Mouse (Mus musculus): ENCODE data around the gene Cxcl13. TPM values are rescaled to one million over a fixed set of nuclear protein-coding genes. Genes with fewer than 3 reads are reported as not detected.

Gene Cxcl13
- 0.20 and 0.21 TPM in 2 replicates for polyA plus RNA-seq (2014; fragmentation: Nextera tagmentation; extraction: Ambion mirVana)

DNA sequence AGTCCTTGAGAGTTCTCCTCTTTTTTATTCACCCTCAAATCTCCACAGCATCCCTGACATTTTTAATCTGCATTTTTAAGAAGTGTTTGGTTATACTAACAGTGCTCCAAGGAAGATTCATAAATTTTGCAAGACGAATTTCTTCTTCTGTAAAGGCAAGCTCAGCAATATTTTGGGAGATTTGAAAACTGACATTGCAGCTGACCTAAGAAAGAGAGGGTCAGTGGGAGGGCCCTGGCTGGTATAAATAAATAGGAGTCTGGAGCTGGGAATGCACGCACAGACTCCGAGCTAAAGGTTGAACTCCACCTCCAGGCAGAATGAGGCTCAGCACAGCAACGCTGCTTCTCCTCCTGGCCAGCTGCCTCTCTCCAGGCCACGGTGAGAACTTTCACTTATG is at the start of gene Cxcl13:
Gene Cxcl13 (plus strand): TSS at position 301 of the 400 bp plus-strand sequence.
- no peak within 1 kb of the TSS for H3K4me2 ChIP-seq (replicated peaks; ENCODE audit: low read depth, low read length)
- no peaks in the 10 kb centered on the region for H3K9me3 ChIP-seq (ENCODE audit: control insufficient read depth, low read length)
- 58% methylated on average over 5 of the region's 5 CpGs for WGBS
- H3K27me3 ChIP-seq (ENCODE audit: control insufficient read depth, insufficient read depth, low read length) = no peaks in the 10 kb centered on the region
- no peak within 1 kb of the TSS for H3K9ac ChIP-seq (ENCODE audit: low read depth, low read length)
- no peak within 1 kb of the TSS for H3K27ac ChIP-seq (ENCODE audit: low read depth, low read length)
- H3K4me1 ChIP-seq (replicated peaks; ENCODE audit: control insufficient read depth, insufficient read depth, low read length) = no peaks in the 10 kb centered on the region
- H3K4me3 ChIP-seq (ENCODE audit: low read depth, low read length) = no peak within 1 kb of the TSS
- ATAC-seq (ENCODE audit: low FRiP score) (no peak), DNase-seq (ENCODE audit: low spot score) (no peak)
- H3K36me3 ChIP-seq (ENCODE audit: control insufficient read depth, insufficient read depth, low read length) = no peaks in the 10 kb centered on the region

DNA sequence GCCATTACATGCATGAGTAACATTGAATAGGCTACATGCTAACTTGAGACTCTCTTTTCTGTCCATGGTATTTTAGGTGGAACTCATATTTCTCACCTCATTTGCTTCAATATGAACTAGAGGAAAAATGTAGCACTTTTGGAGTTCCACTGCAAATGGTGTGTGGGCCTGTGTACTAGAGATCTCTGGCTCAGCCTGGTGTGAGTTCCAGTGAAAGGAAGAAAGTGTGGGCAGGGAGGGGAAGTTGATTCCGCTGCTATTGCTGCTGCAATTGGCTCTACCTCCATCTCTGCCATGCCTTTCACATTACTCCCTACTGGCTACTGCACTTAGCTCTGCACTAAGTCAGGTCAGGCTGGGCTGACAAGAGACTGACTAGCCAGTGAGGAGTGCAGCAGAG is 45.7 kb upstream of the Cxcl13 start:
- Histone ChIP-seq H3K4me2 (replicated peaks; ENCODE audit: low read depth, low read length) (no peak overlapping the region), H3K27ac (ENCODE audit: low read depth, low read length) (no peak overlapping the region), H3K36me3 (ENCODE audit: control insufficient read depth, insufficient read depth, low read length) (no peaks in the 10 kb centered on the region), H3K4me1 (replicated peaks; ENCODE audit: control insufficient read depth, insufficient read depth, low read length) (no peaks in the 10 kb centered on the region), H3K9ac (ENCODE audit: low read depth, low read length) (no peak overlapping the region), H3K4me3 (ENCODE audit: low read depth, low read length) (no peak overlapping the region), H3K9me3 (ENCODE audit: control insufficient read depth, low read length) (no peaks in the 10 kb centered on the region), H3K27me3 (ENCODE audit: control insufficient read depth, insufficient read depth, low read length) (no peaks in the 10 kb centered on the region)
- ATAC-seq (ENCODE audit: low FRiP score) (no peak), DNase-seq (ENCODE audit: low spot score) (no peak)
- WGBS = 77% methylated on average over 1 of the region's 1 CpGs

DNA sequence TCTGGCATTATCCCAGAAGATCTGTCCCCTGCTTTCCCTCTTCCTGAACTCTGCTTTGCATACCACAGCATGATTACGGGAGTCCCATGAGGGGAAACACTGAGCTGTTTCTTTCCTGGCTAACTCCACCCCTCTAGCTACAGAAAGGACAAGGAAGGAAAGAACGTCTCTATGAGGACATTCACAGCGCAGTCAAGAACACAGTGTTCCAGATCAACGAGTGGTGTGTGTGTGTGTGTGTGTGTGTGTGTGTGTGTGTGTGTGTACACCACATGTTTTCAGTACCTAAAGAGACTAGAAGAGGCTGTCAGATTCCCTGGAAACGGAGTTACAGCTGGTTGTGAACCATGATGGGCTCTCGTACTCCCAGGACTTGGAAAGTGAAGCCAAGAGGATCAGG is 38.3 kb upstream of the Cxcl13 start:
- H3K9ac ChIP-seq (ENCODE audit: low read depth, low read length) = no peak overlapping the region
- ATAC-seq (ENCODE audit: low FRiP score) (no peak), DNase-seq (ENCODE audit: low spot score) (no peak)
- no peak overlapping the region for H3K4me2 ChIP-seq (replicated peaks; ENCODE audit: low read depth, low read length)
- no peaks in the 10 kb centered on the region for H3K27me3 ChIP-seq (ENCODE audit: control insufficient read depth, insufficient read depth, low read length)
- no peaks in the 10 kb centered on the region for H3K9me3 ChIP-seq (ENCODE audit: control insufficient read depth, low read length)
- H3K4me1 ChIP-seq (replicated peaks; ENCODE audit: control insufficient read depth, insufficient read depth, low read length) = no peaks in the 10 kb centered on the region
- H3K27ac ChIP-seq (ENCODE audit: low read depth, low read length) = no peak overlapping the region
- 89% methylated on average over 6 of the region's 6 CpGs for WGBS
- H3K36me3 ChIP-seq (ENCODE audit: control insufficient read depth, insufficient read depth, low read length) = no peaks in the 10 kb centered on the region
- no peak overlapping the region for H3K4me3 ChIP-seq (ENCODE audit: low read depth, low read length)

DNA sequence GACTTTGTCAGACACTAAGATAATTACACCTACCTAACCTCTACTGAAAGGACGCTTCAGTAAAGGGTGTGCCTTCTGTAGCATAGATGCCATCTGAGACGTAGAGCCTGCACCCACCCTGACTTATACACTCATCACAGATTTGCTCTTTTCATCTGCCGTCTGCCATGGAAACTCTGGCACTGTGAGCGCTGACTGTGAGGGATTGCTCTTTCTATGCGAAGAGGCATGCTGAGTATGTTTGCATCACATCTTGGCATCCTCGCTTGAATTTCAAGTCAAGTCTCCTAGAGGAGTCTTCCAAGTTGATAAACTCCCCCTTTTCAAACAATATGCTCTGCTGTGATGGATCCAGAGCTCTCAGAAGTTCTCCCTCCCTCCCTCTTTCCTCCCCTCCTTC is 32.7 kb upstream of the Cxcl13 start:
- Histone ChIP-seq H3K9ac (ENCODE audit: low read depth, low read length) (no peak overlapping the region), H3K9me3 (ENCODE audit: control insufficient read depth, low read length) (no peaks in the 10 kb centered on the region), H3K27me3 (ENCODE audit: control insufficient read depth, insufficient read depth, low read length) (no peaks in the 10 kb centered on the region), H3K4me2 (replicated peaks; ENCODE audit: low read depth, low read length) (no peak overlapping the region), H3K36me3 (ENCODE audit: control insufficient read depth, insufficient read depth, low read length) (no peaks in the 10 kb centered on the region), H3K27ac (ENCODE audit: low read depth, low read length) (no peak overlapping the region), H3K4me3 (ENCODE audit: low read depth, low read length) (no peak overlapping the region), H3K4me1 (replicated peaks; ENCODE audit: control insufficient read depth, insufficient read depth, low read length) (no peaks in the 10 kb centered on the region)
- ATAC-seq (ENCODE audit: low FRiP score) (no peak), DNase-seq (ENCODE audit: low spot score) (no peak)
- 80% methylated on average over 6 of the region's 6 CpGs for WGBS

DNA sequence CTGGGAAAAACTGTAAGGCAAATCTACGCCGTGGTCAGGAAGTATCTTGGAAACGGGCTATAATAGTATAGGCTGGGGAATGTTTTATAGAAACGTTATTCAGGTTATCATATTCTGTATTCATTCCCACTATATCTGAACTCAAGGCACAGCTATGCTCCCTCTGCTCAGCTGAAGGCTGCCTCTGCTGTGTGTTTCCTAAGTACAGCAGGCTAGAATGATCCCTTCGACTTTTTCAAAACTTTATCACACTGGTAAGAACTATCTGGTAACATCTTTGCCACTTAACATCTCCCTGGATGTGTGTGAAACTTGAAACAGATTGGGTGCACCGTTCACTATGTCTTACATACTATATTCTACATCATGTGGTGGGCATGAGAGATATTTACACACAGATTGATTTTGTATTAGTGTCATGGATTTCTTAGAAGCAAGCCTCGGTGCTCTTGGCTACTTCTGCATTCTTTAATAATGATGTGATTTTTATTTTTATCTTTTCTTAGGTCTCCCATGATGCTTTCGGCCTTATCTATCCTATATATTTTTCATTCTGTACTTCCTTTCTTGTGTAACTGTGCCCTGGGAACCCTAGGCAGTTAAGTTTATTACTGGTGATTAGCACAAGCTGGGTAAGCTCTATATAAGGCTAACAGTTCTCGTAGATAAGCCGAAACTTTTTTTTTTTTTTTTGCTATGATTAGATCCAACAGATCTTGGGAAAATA is 31.4 kb upstream of the Cxcl13 start:
- DNase-seq (ENCODE audit: low spot score) = no peak
- ATAC-seq (ENCODE audit: low FRiP score) = no peak
- Histone ChIP-seq H3K36me3 (ENCODE audit: control insufficient read depth, insufficient read depth, low read length) (no peaks in the 10 kb centered on the region), H3K9me3 (ENCODE audit: control insufficient read depth, low read length) (no peaks in the 10 kb centered on the region), H3K4me2 (replicated peaks; ENCODE audit: low read depth, low read length) (no peak overlapping the region), H3K9ac (ENCODE audit: low read depth, low read length) (no peak overlapping the region), H3K27ac (ENCODE audit: low read depth, low read length) (no peak overlapping the region), H3K4me1 (replicated peaks; ENCODE audit: control insufficient read depth, insufficient read depth, low read length) (no peaks in the 10 kb centered on the region), H3K27me3 (ENCODE audit: control insufficient read depth, insufficient read depth, low read length) (no peaks in the 10 kb centered on the region), H3K4me3 (ENCODE audit: low read depth, low read length) (no peak overlapping the region)
- WGBS = 90% methylated on average over 10 of the region's 10 CpGs

DNA sequence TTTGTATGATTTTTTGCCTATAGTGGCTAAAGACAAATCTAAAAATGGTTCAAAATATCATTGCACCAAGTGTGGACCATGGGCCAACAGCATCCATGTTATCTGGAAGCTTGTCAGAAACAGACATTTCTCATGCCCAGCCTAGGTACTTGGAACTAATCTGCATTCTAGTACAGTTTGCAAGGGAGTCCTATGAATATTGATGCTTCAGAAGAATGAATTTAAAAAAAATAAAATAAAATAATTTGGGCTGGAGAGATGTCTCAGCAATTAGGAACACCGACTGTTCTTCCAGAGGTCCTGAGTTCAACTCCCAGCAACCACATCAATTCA is 30.9 kb upstream of the Cxcl13 start:
- H3K9ac ChIP-seq (ENCODE audit: low read depth, low read length) = no peak overlapping the region
- WGBS = 95% methylated on average over 1 of the region's 1 CpGs

DNA sequence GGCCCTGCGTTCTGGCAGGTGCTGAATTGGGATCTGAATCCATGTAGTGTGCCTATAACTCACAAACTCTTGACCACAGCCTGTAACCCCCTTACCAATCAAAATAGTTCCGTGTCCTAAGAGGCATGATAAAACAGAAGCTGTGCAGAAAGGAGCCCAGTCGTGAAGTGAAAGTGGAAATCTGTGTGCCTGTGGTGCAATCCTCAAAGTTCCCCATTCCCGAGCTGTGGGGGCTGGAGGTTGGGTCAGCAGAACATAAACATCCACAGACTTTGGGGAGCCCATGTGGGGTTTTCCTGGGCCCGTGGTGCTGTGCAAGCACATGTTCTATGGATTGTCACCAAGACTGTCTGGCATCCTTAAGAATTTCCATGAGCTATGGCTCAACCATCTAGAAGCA is 21.7 kb upstream of the Cxcl13 start:
- H3K27me3 ChIP-seq (ENCODE audit: control insufficient read depth, insufficient read depth, low read length) = no peaks in the 10 kb centered on the region
- DNase-seq (ENCODE audit: low spot score) = no peak
- no peak overlapping the region for H3K9ac ChIP-seq (ENCODE audit: low read depth, low read length)
- no peaks in the 10 kb centered on the region for H3K9me3 ChIP-seq (ENCODE audit: control insufficient read depth, low read length)
- 81% methylated on average over 5 of the region's 5 CpGs for WGBS
- H3K4me3 ChIP-seq (ENCODE audit: low read depth, low read length) = no peak overlapping the region
- no peaks in the 10 kb centered on the region for H3K4me1 ChIP-seq (replicated peaks; ENCODE audit: control insufficient read depth, insufficient read depth, low read length)
- no peak overlapping the region for H3K4me2 ChIP-seq (replicated peaks; ENCODE audit: low read depth, low read length)
- H3K27ac ChIP-seq (ENCODE audit: low read depth, low read length) = no peak overlapping the region
- no peaks in the 10 kb centered on the region for H3K36me3 ChIP-seq (ENCODE audit: control insufficient read depth, insufficient read depth, low read length)
- no peak for ATAC-seq (ENCODE audit: low FRiP score)

More for the DNA sequence above, 30.9 kb upstream of the Cxcl13 start:
- no peak overlapping the region for H3K4me3 ChIP-seq (ENCODE audit: low read depth, low read length)
- H3K4me1 ChIP-seq (replicated peaks; ENCODE audit: control insufficient read depth, insufficient read depth, low read length) = no peaks in the 10 kb centered on the region
- no peak overlapping the region for H3K27ac ChIP-seq (ENCODE audit: low read depth, low read length)
- H3K4me2 ChIP-seq (replicated peaks; ENCODE audit: low read depth, low read length) = no peak overlapping the region
- ATAC-seq (ENCODE audit: low FRiP score) (no peak), DNase-seq (ENCODE audit: low spot score) (no peak)
- H3K27me3 ChIP-seq (ENCODE audit: control insufficient read depth, insufficient read depth, low read length) = no peaks in the 10 kb centered on the region
- H3K36me3 ChIP-seq (ENCODE audit: control insufficient read depth, insufficient read depth, low read length) = no peaks in the 10 kb centered on the region
- H3K9me3 ChIP-seq (ENCODE audit: control insufficient read depth, low read length) = no peaks in the 10 kb centered on the region

DNA sequence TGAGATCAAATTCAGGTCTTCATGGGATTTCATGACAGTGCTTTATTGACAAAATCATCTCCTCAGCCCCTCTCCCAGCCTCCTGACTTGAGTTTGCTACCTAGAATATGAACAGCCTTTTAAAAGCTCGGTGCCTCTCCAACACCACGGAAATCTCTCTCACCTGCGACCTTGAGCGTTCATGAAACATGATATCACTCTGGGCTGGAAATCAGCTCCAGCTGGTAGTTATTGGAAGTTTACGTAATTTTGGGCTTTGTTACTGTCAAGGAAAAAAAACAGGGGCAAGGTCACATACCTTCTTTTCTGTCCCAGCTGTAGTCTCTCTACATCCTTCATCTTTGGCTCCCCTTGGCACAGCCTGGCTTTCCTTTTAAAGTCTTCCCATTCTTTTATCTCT is 20.7 kb upstream of the Cxcl13 start:
- H3K4me2 ChIP-seq (replicated peaks; ENCODE audit: low read depth, low read length) = no peak overlapping the region
- H3K27me3 ChIP-seq (ENCODE audit: control insufficient read depth, insufficient read depth, low read length) = no peaks in the 10 kb centered on the region
- H3K9ac ChIP-seq (ENCODE audit: low read depth, low read length) = no peak overlapping the region
- no peak for ATAC-seq (ENCODE audit: low FRiP score)
- H3K4me1 ChIP-seq (replicated peaks; ENCODE audit: control insufficient read depth, insufficient read depth, low read length) = no peaks in the 10 kb centered on the region
- no peaks in the 10 kb centered on the region for H3K9me3 ChIP-seq (ENCODE audit: control insufficient read depth, low read length)
- no peaks in the 10 kb centered on the region for H3K36me3 ChIP-seq (ENCODE audit: control insufficient read depth, insufficient read depth, low read length)
- 66% methylated on average over 5 of the region's 5 CpGs for WGBS
- no peak for DNase-seq (ENCODE audit: low spot score)
- no peak overlapping the region for H3K4me3 ChIP-seq (ENCODE audit: low read depth, low read length)
- no peak overlapping the region for H3K27ac ChIP-seq (ENCODE audit: low read depth, low read length)

DNA sequence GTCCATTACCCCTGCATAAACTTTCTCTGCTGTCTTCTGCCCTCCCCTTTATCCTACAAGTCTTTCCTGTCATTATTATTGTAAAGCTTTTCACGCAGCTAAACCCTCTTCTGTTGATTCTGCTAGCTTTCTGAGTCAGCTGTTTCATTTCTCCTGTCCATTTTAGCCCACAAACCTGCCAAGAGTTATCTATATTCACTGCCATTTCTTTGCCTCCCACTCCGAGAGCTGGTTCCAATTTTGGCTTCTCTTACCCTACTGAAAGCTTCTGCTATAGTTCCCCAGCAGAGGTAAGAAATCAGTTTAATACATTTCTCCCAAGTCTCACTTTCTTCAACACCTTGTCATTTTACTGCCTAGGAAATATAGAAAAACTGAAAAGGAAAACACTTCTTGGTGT is 19.6 kb upstream of the Cxcl13 start:
- H3K4me1 ChIP-seq (replicated peaks; ENCODE audit: control insufficient read depth, insufficient read depth, low read length) = no peaks in the 10 kb centered on the region
- DNase-seq (ENCODE audit: low spot score) (no peak), ATAC-seq (ENCODE audit: low FRiP score) (no peak)
- no peaks in the 10 kb centered on the region for H3K9me3 ChIP-seq (ENCODE audit: control insufficient read depth, low read length)
- H3K27me3 ChIP-seq (ENCODE audit: control insufficient read depth, insufficient read depth, low read length) = no peaks in the 10 kb centered on the region
- H3K4me3 ChIP-seq (ENCODE audit: low read depth, low read length) = no peak overlapping the region
- H3K9ac ChIP-seq (ENCODE audit: low read depth, low read length) = no peak overlapping the region
- H3K27ac ChIP-seq (ENCODE audit: low read depth, low read length) = no peak overlapping the region
- H3K4me2 ChIP-seq (replicated peaks; ENCODE audit: low read depth, low read length) = no peak overlapping the region
- WGBS = 67% methylated on average over 2 of the region's 2 CpGs
- no peaks in the 10 kb centered on the region for H3K36me3 ChIP-seq (ENCODE audit: control insufficient read depth, insufficient read depth, low read length)
